Mouse (Mus musculus) CD4-positive, CD25-positive, alpha-beta regulatory T cell, adult 4 months (primary cell): ENCODE measurements around the gene Wnt8b. TPM values are rescaled to one million over a fixed set of nuclear protein-coding genes. Genes with fewer than 3 reads are reported as not detected.
A peak's percentile ranks its signal among the peaks of the same experiment; 100 is the strongest.

Experiments
- ATAC-seq: one replicate; pipeline ENCODE4 v1.8.0; 2017
- polyA plus RNA-seq, 2 experiments: library from polyadenylated mRNA; unstranded; fragments of 100-300 nt; shearing (Covaris generic); gene quantifications; one replicate each; pipeline ENCODE4 v1.2.1; 2017

Gene Wnt8b
- polyA plus RNA-seq, 2 experiments from 2014 or later, result not detected

DNA sequence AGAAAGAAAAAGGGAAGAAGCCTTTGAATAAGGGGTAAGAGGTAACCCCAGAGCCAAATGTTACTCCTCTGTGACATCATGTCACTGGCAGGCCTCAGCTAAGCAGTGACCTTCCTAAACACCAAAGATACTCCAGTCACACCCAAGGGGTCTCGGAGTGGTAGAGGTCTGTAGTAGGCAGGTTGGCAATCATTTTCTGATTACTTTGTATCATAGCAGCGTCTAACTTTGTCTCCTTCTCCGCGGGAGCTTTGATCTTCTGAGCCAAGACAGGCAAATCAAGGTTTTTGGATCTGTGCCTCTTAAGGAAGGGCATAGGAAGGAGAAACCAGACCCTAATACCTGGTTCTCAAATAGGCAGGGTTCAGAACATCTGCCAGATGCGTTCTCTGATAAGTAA lies 19.3 kb downstream of the Wnt8b start:
- no peak for ATAC-seq

DNA sequence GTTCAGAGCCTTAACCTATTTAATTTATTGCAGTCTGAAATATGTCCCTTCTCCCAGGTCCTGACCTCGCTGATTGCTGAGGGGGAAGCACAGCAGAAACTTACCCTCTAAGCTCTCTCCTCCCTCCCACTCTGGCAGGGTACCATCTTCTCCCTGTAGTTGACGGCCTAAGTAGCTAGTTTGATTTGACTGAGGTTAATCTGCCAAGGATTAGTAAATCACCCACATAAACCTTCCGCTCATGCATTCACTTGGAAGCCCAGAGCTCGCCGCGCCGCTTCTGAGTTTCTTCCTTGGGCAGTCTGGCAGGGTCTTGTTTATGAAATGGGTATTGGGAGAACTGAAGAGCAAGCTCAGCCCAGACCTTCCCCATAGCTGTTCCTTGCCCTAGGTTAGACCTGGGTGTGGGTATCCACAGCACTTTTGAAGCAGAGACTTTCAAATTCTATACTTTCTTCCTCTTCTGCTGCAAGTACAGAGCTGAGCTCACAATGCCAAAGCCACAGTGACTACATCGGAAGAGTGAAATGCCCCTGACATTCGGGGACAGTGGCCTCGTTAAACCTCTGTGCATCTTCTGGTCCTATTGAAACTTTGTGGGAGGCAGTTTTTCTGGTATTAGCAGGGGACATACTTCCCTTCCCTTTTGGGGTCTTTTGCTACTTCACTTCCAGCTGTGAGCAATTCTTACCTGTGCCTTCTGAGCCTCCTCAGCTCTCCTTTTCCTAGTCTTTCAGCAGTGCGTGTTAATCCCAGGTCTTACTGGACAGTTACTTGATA lies 20.0 kb downstream of the Wnt8b start:
- no peak for ATAC-seq

DNA sequence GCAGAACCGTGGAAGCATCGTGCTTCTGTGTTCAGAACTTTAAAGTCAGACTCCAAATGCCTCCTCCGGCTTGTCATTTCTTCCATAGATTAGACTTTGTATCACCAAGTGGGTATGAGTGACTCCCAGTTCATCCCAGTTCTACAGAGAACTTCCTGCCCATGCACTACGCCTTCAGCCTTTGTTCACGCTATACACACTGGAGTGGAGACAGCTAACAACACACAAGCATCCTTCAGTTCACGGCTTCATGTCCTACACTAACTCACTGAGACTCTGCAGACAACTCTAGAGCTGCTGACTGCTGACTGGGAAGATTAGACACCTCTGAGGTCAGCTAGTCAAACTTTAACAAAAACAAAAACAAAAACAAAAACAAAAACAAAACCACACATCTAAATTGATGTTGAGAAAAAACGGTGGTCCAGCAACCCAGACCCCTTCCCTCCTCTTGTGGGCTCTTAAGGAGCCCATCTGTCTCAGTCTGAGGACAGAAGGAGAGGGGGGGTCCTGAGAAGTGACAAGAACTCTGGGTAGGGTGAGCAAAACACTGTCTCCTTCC lies 20.7 kb downstream of the Wnt8b start:
- ATAC-seq, result no peak

DNA sequence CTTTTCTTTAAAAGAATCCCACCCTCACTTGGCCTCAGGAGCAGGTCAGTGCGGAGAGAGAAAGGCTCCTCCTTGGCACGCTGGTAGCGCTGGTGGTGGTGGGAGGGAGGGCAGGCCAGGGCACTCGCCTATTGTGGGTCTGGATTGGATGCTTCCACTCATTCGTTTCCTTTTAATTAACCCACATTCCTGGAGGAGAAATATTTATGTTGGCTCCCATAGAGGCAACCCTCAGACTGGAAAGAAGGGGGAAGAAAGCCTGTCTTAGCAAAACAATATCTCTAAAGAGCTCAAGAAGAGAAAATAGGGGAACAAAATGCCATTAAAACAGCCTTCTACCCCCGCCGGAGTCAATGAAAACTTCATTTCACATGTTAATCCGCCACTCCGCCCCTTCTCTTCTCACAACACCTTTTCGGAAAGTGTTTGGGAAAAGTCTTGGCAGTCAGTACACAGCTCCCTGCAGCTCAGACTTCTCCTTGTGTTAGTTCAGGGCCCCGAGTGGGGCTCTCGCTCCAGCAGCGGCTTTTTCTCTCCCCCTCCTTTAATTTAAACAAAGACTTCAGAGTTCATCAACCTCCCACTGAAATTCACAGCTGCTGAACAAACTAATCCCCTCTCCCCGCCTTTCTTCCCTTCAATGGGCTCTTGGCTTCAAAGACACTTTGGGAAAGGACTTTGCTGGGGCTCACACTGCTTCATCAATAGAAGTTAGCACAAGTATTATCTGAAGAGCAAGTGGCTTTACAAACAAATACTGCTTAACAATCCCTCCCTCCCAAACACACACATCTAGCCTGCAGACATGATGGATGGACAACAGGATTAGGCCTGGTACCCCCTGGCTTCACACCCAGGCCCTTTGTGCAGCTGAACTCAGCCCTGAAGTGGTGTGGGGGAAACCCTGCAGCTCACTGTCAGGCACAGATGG lies 21.5 kb downstream of the Wnt8b start:
- no peak for ATAC-seq

DNA sequence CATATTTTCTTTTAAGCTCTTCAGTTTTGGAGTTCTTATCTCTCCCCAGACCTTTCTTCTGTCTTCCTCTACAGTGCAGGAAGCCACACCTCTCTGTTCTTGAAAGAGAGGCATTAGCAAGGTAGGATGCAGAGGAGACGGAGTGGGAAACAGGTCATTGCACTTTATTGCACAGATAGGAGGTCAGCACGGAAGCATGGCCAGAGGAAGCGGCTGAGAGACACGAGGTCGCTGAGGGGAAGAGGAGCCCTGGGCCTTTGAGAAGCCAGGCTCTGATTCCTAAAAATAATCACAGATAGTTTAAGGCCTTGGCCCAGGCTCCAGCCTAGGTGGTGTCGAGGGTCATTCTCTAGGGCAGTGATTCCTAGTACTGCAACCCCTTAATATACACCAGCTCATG lies 22.5 kb downstream of the Wnt8b start:
- no peak for ATAC-seq

DNA sequence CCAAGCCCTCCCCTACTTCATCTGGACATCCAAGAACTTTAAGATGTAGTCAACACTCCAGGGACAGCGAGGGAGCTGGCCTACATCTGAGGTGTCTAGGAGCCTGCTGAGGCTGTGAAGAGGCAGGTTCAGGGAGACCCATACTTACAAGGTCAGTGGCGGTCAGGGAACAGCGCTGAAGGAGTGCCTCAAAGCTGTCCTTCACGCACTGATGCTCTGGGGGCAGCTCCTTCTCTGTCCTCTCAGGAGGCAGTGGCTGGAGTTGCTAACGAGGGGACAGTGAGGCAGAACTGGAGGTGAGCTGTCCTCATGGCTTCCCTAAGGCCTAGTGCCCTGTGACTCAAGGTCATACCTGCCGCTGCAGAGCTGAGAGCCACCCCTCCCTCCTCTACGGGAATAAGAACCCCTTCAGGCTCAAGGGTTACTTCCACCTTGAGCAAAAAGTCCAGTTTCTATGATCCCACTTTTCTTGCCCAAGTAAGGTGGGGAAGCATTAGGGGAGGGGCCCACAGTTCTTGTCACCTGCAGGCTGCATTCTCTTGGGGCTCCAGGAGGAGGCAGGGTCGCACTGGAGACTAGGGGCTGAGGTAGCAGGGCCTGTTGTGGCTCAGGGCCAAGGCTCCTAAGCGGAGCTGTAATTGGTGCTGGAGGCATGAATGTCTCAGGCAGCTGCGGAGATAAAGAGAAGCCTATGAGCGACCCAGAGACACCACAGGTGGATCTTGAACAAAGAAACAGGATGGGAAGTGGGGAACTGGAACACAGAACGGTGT lies 24.9 kb downstream of the Wnt8b start:
- no peak for ATAC-seq

DNA sequence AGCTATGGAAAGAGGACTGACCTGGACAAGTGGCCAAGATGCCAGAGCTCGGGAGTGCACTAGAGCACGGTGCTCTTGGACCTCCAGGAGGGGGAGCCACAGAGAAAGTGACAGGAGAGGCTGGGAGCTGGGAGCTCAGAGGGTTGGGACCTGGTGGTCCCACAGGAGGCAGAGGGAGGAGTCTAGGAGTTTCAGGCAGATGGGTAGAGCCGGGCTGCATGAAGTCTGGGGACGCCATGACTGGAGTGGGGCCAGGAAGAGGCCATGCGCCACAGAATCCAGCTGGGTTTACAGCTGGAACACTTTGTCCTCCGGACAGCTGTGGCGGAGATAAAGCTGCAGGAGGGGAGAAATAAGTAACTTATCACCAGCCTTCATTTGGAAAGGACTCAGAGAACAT lies 25.9 kb downstream of the Wnt8b start:
- no peak for ATAC-seq

DNA sequence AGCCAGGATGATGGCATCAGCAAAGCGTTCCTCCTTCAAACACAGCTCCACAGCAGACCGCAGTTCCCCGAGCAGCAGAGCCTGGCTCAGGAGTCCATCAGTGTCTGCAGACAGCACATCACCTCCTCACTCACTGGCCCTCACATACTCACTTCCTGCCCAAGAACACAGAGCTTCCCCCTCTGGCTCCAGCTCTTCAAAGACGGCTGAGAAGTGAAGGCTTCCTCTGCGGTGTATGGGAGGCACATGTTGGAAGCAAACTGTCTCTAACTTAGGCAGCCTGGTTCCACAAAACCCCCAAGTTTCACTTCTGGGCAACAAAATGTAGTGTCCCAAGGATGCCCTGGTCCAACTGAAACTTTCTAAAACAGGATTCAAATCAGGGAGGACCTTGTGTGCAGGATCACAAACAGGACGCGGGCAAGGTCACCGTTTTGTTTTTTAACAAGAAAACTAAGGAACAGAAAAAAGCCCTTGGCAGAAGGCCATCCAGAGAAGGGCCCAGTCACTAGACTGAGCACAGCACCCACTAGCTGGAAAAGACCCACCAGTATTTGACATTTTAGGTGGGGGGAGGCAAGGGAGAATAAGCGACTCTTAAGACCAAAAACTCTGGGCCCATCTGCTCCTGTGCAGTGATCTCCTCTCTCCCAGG lies 32.4 kb downstream of the Wnt8b start:
- no peak for ATAC-seq

DNA sequence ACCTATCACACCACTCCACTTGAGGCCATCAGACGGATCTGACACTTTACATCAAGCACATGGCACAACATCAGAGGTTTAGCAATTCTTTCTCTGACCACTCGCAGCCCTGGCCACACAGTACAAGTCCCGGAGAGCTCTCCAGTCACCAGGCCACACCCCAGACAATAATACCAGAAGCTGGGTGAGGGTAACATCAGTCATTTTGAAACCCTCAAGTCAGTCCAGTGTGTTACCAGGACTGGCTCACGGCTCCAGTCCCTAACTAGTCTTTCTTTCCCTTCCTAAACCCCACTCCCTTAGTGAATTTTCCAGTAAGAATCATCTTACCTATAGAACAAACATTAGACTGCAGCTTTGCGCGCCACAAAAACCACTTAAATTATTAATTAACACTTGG lies 36.7 kb downstream of the Wnt8b start:
- no peak for ATAC-seq

DNA sequence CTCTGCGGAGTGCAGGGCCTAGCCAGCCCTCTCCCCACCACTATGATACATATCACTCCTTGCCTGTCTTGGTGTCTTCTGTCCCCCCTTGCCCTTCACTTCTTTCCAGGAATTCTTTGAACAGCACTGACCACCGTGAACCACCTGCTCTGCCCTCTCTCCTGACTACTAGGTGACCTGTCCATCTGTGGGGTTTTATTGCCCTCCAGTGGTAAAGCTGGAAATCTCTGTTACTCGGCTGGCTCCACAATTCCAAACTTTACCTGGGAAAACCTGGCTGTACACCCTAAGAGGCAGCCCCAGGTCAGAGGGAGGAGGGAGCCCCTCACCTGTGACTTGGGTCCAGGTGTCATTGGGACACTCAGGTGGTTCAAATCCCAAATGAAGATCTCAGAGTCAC lies 42.1 kb downstream of the Wnt8b start:
- no peak for ATAC-seq

DNA sequence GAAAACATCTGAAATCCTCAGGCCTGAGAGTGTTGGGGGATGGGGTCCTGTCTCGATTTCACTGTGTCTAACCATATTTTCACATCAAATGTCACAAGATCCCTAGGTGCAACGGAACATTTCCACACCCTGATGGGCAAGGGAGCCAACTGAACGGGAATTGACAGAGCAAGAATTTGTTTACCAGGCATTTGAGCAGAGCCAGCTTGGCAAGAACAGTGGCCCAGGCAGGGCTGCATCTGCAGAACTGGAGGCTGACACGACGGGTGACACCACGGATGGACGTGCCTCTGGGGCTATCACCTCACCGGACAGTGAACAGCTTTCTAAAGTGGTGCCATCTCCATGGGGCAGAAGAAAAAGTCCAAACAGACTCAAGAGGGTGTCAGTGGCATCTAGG lies 44.1 kb downstream of the Wnt8b start:
- ATAC-seq, result no peak

DNA sequence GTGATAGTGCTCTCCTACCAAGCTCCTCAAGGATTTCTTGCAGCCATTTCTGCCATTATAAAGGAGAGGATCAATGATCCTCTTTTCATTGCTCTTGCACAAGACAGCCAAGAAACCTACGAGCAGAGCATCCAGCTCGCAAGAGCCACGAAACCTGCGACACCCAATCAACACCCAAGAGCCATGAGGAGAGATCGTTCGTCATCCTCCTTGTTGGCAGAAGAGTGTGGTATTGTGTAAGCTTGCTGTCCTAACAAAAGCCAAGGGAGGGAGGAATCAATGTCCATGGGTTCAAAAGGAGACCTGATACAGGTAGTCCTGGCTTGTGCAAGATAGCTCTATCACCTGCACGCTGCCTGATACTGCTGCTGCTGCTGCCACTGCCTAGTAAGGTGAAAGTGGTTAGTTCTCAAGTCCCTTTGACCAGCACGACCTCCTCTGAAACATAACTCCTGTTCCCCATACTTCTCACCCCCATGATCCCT lies 49.5 kb downstream of the Wnt8b start:
- ATAC-seq, result no peak

DNA sequence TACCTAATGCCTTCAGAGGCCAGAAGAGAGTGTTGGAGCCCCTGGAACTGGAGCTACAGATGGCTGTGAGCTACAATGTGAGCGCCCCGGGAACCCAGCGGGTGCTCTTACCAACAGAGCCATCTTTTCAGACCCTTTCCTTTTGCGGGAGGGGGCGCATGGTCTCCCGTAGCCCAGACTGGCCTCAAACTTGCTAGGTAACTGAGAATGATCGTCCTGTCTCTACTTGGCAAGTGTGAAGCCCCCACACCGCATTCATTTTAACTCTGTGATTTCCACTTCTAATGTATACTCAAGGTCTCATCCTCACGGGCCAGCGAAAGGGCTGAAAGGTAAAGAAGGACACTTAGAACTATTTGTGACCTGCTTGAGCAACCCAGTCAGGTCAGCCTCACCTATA lies 51.1 kb downstream of the Wnt8b start:
- no peak for ATAC-seq

DNA sequence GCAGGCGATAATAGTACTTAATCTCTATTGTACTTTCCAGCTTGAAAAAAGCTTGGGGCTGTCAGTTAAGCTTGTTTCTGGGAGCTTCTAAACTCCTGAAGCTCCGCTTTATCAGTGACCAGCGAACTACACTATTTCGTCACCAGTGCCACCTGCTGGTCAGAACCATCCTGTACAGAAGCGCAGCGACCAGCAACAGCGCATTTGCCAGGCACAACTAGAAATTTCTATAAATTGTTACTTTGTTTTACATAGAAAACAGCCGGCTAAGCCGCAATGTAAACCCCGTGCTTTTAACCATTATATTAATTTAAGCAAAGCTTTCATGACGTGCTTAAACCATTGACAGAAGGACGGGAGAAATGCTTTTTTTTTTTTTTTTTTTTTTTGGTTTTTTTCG lies 51.5 kb downstream of the Wnt8b start:
- ATAC-seq, result peak; percentile 73

DNA sequence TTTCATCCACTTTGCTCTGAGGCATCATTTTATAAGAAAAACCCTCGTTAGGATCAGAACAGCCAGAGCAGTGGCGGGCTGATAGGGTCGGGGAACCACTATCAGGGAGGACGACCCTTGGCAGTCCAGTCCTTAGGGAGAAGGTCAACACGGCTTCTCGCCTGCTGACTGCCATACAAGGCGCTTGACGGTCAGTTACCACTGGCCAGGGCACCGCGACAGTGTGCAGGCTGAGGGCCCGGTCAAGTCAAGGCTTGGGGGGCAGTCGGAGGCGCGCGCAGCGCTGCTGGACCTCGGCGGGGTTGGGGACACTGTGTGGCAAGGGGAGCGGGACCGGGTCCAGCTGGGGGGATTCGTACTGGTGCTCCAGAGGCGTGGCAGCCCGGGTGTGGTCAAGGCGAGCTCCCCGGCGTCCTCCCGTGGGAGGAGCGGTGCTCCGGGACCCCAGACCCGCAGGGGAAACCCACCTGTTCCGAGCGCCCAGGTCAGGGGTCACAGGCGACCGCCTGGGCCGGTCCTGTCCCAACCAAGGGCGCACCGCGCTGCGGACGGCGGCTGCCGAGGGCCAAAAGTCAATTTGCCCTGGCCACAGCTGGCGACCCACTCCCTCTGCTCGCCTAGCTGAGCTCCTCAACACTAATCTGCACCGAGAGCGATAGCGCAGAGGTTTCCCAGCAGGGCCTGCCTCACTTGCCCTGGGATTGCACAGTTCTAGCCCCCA lies 52.2 kb downstream of the Wnt8b start, which contains the start of gene Sec31b:
Gene Sec31b (minus strand): TSS at position 544 of the 721 bp plus-strand sequence.
- no peak for ATAC-seq

DNA sequence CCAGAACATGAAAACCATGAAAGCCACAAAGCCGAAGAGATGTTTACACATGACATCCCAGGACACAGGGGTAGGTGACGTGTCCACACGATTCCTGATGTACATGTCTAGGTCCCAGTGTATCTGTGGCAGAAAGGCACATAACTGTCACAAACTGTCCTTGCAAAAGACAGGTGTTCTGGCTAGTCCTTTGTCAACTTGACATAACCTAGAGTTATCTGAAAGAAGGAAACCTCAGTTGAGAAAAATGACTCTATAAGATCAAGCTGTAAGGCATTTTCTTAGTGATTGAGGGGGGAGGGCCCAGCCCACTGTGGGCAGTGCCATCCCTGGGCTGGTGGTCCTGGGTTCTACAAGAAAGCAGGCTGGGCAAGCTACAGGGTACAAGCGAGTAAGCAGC lies 59.5 kb downstream of the Wnt8b start, which contains the start of gene Gm20538:
Gene Gm20538 (minus strand): TSS at position 101 of the 400 bp plus-strand sequence.
- ATAC-seq, result no peak

DNA sequence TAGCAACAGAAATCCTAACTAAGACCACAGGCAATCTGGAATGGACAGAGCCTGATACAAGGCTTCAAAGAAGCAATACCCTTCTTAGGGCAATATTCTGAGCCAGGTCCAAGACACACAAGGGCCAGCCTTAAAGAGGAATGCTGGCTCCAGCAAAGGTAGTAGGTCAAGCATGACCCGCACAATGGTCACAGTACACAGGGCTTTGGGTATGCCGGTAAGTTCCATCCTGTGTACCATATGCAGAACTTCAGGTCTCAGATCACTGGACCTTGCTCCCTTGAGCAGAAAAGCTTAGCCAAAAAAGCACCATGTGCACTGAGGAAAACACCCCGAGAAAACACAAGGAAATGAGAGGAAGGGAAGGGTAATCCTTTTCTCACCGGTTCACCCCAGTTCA lies 60.0 kb downstream of the Wnt8b start:
- no peak for ATAC-seq

DNA sequence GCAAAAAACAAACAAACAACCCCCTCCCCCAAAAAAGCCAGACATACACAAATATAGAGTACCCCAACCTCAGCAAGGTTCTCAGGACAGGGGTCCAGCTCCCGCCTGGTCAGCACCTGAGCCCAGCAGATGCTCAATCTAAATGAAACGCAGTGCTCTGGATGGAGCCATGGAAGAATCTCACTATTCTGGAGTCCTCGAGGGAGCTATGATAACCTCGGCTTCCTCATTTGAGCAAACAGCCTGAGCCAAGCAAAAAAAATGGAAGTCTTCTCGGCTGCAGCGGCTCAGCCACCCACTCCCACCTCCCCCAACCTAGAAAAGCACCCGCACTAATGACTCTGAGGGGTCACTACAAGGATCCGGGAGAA lies 61.2 kb downstream of the Wnt8b start:
- ATAC-seq, result peak; percentile 10

DNA sequence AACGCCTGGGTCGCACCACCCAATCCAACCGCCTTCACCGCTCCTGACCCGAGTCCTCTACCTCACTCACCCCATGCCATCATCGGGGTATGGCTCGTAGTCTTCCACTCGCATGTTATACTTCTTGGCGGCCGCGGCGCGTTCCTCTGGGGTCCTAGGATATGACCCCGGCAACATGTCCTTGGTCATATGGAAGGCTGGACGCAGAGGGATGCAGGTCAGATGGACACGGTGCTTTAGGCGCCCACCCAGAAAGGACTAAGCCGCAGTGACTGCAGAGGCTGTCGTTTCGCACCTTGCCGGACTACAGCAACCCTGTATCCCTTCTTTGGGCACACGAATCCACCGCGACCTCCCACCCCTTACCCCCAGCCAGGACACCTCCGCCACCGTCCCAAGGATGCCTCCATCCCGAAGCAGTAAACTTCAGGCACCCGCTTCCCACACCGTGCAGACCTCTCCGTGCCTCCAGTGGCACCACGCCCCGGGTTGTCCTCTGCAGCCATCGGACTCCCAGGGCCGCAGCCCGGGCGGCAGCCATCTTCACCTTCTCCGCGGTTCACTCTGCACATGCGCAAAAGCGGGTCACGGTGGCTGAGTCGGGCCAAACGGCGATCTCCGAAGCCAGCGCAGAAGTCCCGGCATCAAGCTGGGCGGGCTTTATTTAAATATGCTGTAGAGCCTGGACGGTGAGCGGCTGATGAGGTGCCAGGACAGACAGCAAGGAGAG lies 61.8 kb downstream of the Wnt8b start, which contains the start of gene Ndufb8:
Gene Ndufb8 (minus strand): TSS at position 580 of the 730 bp plus-strand sequence.
- peak; percentile 92 for ATAC-seq

DNA sequence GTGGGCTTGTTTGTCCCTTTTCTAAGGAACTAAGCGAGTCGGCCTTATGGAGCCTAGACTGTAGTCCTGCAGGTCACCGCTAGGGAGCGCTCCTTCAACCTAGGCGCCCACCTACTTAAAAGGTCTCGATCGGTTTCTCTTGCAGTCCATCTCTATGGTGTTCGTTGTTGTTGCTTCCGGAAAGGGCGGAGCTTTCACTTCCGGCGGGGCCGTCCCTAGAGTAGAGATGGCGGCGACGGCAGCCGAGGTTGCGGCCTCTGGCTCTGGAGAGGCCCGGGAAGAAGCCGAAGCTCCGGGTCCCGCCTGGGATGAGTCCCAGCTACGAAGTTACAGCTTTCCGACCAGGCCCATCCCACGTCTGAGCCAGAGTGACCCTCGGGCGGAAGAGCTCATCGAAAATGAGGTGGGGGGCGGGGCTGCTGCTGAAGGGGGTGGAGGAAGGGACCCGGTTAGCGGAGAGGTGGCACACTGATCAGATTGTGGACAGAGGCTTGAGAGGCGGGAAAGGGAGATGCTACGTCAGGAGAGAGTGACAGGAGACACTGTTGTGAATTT lies 69.5 kb downstream of the Wnt8b start, which contains the start of gene Hif1an:
Gene Hif1an (plus strand): TSS at position 199 of the 555 bp plus-strand sequence.
- ATAC-seq, result peak; percentile 100
